8 mouse cellular contexts compared by ENCODE assay signal in genomic region chr16:33687724-33688123, GRCm38 (mm10). TPM values are rescaled to one million over a fixed set of nuclear protein-coding genes. Genes with fewer than 3 reads are reported as not detected.
DNase-seq lines count a peak whose midpoint lies in the region; ATAC-seq lines count a peak whose summit lies in the region.
"Had no signal": no experiment of that assay in that cellular context is flagged by ENCODE, and none has a peak within 500 bp of the region (broad histone marks: within the 10 kb centered on the region; RNA-seq: fewer than 3 reads in every experiment).

No protein-coding gene starts in this region.

- no peaks in the 10 kb centered on the region for H3K9me3 ChIP-seq in lung, embryonic 16.5 days (ENCODE audit: control insufficient read depth, low read length)
- no peaks in the 10 kb centered on the region for H3K9me3 ChIP-seq in heart, embryonic 16.5 days (replicated peaks; ENCODE audit: control insufficient read depth, low read length)
- H3K9me3 ChIP-seq in liver, embryonic 16.5 days (replicated peaks; ENCODE audit: control insufficient read depth, low read length): no peaks in the 10 kb centered on the region

- H3K27ac ChIP-seq in lung, embryonic 16.5 days (ENCODE audit: low read length): no peak overlapping the region
- H3K27ac ChIP-seq in heart, embryonic 16.5 days (ENCODE audit: low read length): peak overlapping the region; percentile 65
- H3K27ac ChIP-seq in liver, embryonic 16.5 days (ENCODE audit: low read length): no peak overlapping the region; the same call in 1 of the 2 replicates

- H3K4me1 ChIP-seq in lung, embryonic 16.5 days (replicated peaks; ENCODE audit: control insufficient read depth, insufficient read depth, low read length): peaks cover 21% of the 10 kb centered on the region
- peaks cover 65% of the 10 kb centered on the region for H3K4me1 ChIP-seq in heart, embryonic 16.5 days (ENCODE audit: control insufficient read depth, insufficient read depth, low read length)
- peaks cover 33% of the 10 kb centered on the region for H3K4me1 ChIP-seq in liver, embryonic 16.5 days (ENCODE audit: control insufficient read depth, low read depth, low read length)

- intact Hi-C loops in left cerebral cortex, postnatal 4 days (cut with DNase I): no loop called here

- DNase-seq in lung, postnatal 36 days: no peak
- peak; percentile 71 for DNase-seq in thymus, postnatal 14 days
- no peak for DNase-seq in left cerebral cortex, postnatal 4 days

- H3K27me3 ChIP-seq in lung, embryonic 16.5 days (ENCODE audit: control insufficient read depth, insufficient read depth, low read depth, low read length): no peaks in the 10 kb centered on the region
- no peaks in the 10 kb centered on the region for H3K27me3 ChIP-seq in heart, embryonic 16.5 days (ENCODE audit: control insufficient read depth, insufficient read depth, low read length)
- H3K27me3 ChIP-seq in liver, embryonic 16.5 days (ENCODE audit: control insufficient read depth, insufficient read depth, low read depth, low read length): no peaks in the 10 kb centered on the region

- ATAC-seq in lung, embryonic 16.5 days (ENCODE audit: low read depth): no peak
- ATAC-seq in heart, embryonic 16.5 days (replicated peaks; ENCODE audit: extremely low read depth, insufficient read depth, low FRiP score): no peak
- ATAC-seq in liver, embryonic 16.5 days (ENCODE audit: low read depth): no peak
- no peak for ATAC-seq in monocyte, adult 5-6 weeks (replicated peaks; ENCODE audit: insufficient number of reproducible peaks, low FRiP score, low TSS enrichment, poor library complexity, severe bottlenecking)

- H3K4me3 ChIP-seq in lung, embryonic 16.5 days (ENCODE audit: low read length): no peak overlapping the region
- peak overlapping the region; percentile 72 for H3K4me3 ChIP-seq in heart, embryonic 16.5 days (ENCODE audit: low read length)
- H3K4me3 ChIP-seq in liver, embryonic 16.5 days (ENCODE audit: low read depth, low read length): peak overlapping the region; percentile 7; the same call in 1 of the 2 replicates
- H3K4me3 ChIP-seq: erythroblast, embryonic 14.5 days had no signal

- whole genome bisulfite sequencing in lung, embryonic 16.5 days: 63% methylated on average over 3 of the region's 3 CpGs
- 42% methylated on average over 3 of the region's 3 CpGs for WGBS in heart, embryonic 16.5 days
- WGBS in liver, embryonic 16.5 days (ENCODE audit: insufficient replicate concordance): 52% methylated on average over 3 of the region's 3 CpGs

- H3K9ac ChIP-seq in lung, embryonic 16.5 days (ENCODE audit: low read length): no peak overlapping the region
- peak overlapping the region; percentile 92 for H3K9ac ChIP-seq in heart, embryonic 16.5 days (ENCODE audit: low read length)
- H3K9ac ChIP-seq in liver, embryonic 16.5 days (ENCODE audit: low read depth, low read length): no peak overlapping the region

- peak overlapping the region; percentile 72; the same call in 1 of the 2 replicates for H3K4me2 ChIP-seq in lung, embryonic 16.5 days (ENCODE audit: low read depth, low read length)
- H3K4me2 ChIP-seq in heart, embryonic 16.5 days (ENCODE audit: low read depth, low read length): peak overlapping the region; percentile 71
- peak overlapping the region; percentile 45; the same call in 1 of the 2 replicates for H3K4me2 ChIP-seq in liver, embryonic 16.5 days (ENCODE audit: low read depth, low read length)

- H3K36me3 ChIP-seq in lung, embryonic 16.5 days (ENCODE audit: control insufficient read depth, insufficient read depth, low read length): no peaks in the 10 kb centered on the region
- 0 out of 2 replicates have a peak, but pooled peaks cover 2% of the 10 kb centered on the region for H3K36me3 ChIP-seq in heart, embryonic 16.5 days (ENCODE audit: control insufficient read depth, insufficient read depth)
- H3K36me3 ChIP-seq in liver, embryonic 16.5 days (ENCODE audit: control insufficient read depth, insufficient read depth): no peaks in the 10 kb centered on the region

RNA-seq across cellular contexts. Expression of gene Heg1, which starts 3.6 kb away (rescaled TPM):
- 16.8 and 19.2 TPM in 2 replicates for polyA plus RNA-seq in lung, embryonic 16.5 days (2015; fragmentation: Nextera tagmentation; extraction: Ambion mirVana)
- polyA plus RNA-seq in heart, embryonic 16.5 days (2015; fragmentation: Nextera tagmentation; extraction: Ambion mirVana): 34.0 and 35.1 TPM in 2 replicates
- 3.5 and 4.6 TPM in 2 replicates for polyA plus RNA-seq in liver, embryonic 16.5 days (2015; fragmentation: Nextera tagmentation; extraction: Ambion mirVana)
- 57.9 to 89.2 TPM (median 64.3 TPM) in 3 replicates for total RNA-seq in monocyte, adult 5-6 weeks (2017)
- 10 to 100 TPM; 22.5 to 23.0 TPM for total RNA-seq in left cerebral cortex, postnatal 4 days (2021)
